Mouse (Mus musculus): ENCODE measurements at regions not wholly inside any gene's neighbourhood (a gene's known extent, or its start where the extent isn't known, plus 50 kb on each side); places are given as distances from the start of the nearest gene placed in this dataset.

GRCm38 (mm10) chr8:57402200-57402599, 53.5 kb upstream of the Scrg1 start:
- no peaks in the 10 kb centered on the region for H3K79me2 ChIP-seq (replicated peaks; ENCODE audit: control insufficient read depth, extremely low read depth, insufficient read depth, poor library complexity, severe bottlenecking)
- H3K4me3 ChIP-seq (replicated peaks in 1 of 3; ENCODE audit: low read depth in 2 of 3, low read length in 2 of 3, poor library complexity in 1 of 3): no peak overlapping the region
- DNase-seq (ENCODE audit: extremely low read depth): no peak
- H3K9me3 ChIP-seq (replicated peaks; ENCODE audit: low read length): no peaks in the 10 kb centered on the region
- H3K27ac ChIP-seq (ENCODE audit: insufficient read depth, low read depth): no peak overlapping the region
- no peak overlapping the region for H3K9ac ChIP-seq (ENCODE audit: insufficient read depth, low read depth)
- no peak for TF ChIP-seq PAX5 (IDR thresholded peaks at IDR 0.05; ENCODE audit: low read length)
- no peak for TF ChIP-seq POLR2A (IDR thresholded peaks at IDR 0.05; ENCODE audit: low read depth, low read length)
- no peak for TF ChIP-seq KAT2A (IDR thresholded peaks at IDR 0.05; ENCODE audit: insufficient replicate concordance, low read length)
- no peak for TF ChIP-seq MYC (IDR thresholded peaks at IDR 0.05; ENCODE audit: low read depth, low read length)
- no peak for TF ChIP-seq ZNF384 (IDR thresholded peaks at IDR 0.05; ENCODE audit: low read depth, low read length)
- TF ChIP-seq TCF12 (IDR thresholded peaks at IDR 0.05; ENCODE audit: low read depth, low read length): no peak
- TF ChIP-seq NRF1 (IDR thresholded peaks at IDR 0.05; ENCODE audit: low read depth, low read length): no peak
- TF ChIP-seq E2F4 (IDR thresholded peaks at IDR 0.05; ENCODE audit: insufficient replicate concordance, low read depth, low read length): no peak
- no peak for TF ChIP-seq ELF1 (IDR thresholded peaks at IDR 0.05; ENCODE audit: low read depth, low read length)
- no peak for TF ChIP-seq ZMIZ1 (IDR thresholded peaks at IDR 0.05; ENCODE audit: low read depth, low read length)
- no peak for TF ChIP-seq ETS1 (conservative IDR thresholded peaks at IDR 0.05; ENCODE audit: low read depth, low read length)
- no peak for TF ChIP-seq CHD2 (IDR thresholded peaks at IDR 0.05; ENCODE audit: low read length)
- no peak for TF ChIP-seq NELFE (IDR thresholded peaks at IDR 0.05; ENCODE audit: low read depth, low read length)
- no peak for TF ChIP-seq MAZ (IDR thresholded peaks at IDR 0.05; ENCODE audit: low read depth, low read length)
- TF ChIP-seq SMC3 (IDR thresholded peaks at IDR 0.05; ENCODE audit: low read depth, low read length): no peak
- TF ChIP-seq EP300 (IDR thresholded peaks at IDR 0.05; ENCODE audit: low read length): no peak
- in situ Hi-C loops (cut with MboI; ENCODE audit: low pct_ligation_motif_present, low pct_unique_long_range_greater_than_20kb, low sequenced_read_pairs): no loop called here
- peaks cover 5 to 11% of the 10 kb centered on the region in 2 experiments for H3K4me1 ChIP-seq (ENCODE audit: control insufficient read depth in 1 of 2, insufficient read depth in 2 of 2)
- dilution Hi-C loops (cut with MboI; ENCODE audit: extremely low pct_ligation_motif_present, extremely low pct_unique_long_range_greater_than_20kb, low sequenced_read_pairs): no loop called here
- no peak overlapping the region for H3K4me2 ChIP-seq (ENCODE audit: insufficient read depth, low read depth, poor library complexity, severe bottlenecking)
- no peaks in the 10 kb centered on the region for H3K27me3 ChIP-seq (replicated peaks)
- no peaks in the 10 kb centered on the region for H3K36me3 ChIP-seq (replicated peaks in 1 of 2; ENCODE audit: control insufficient read depth in 1 of 2, insufficient read depth in 1 of 2, low read length in 1 of 2)

- Histone ChIP-seq H3K79me2 (replicated peaks; ENCODE audit: control insufficient read depth, extremely low read depth, insufficient read depth, poor library complexity, severe bottlenecking) (no peaks in the 10 kb centered on the region), H3K27me3 (replicated peaks) (no peaks in the 10 kb centered on the region), H3K27ac (ENCODE audit: insufficient read depth, low read depth) (no peak overlapping the region), H3K9me3 (replicated peaks; ENCODE audit: low read length) (no peaks in the 10 kb centered on the region), H3K36me3 (replicated peaks in 1 of 2; ENCODE audit: control insufficient read depth in 1 of 2, insufficient read depth in 1 of 2, low read length in 1 of 2) (no peaks in the 10 kb centered on the region), H3K4me1 (ENCODE audit: control insufficient read depth in 1 of 2, insufficient read depth in 2 of 2) (peaks cover 5 to 14% of the 10 kb centered on the region in 2 experiments), H3K4me2 (ENCODE audit: insufficient read depth, low read depth, poor library complexity, severe bottlenecking) (no peak overlapping the region), H3K9ac (ENCODE audit: insufficient read depth, low read depth) (no peak overlapping the region), H3K4me3 (replicated peaks in 1 of 3; ENCODE audit: low read depth in 2 of 3, low read length in 2 of 3, poor library complexity in 1 of 3) (no peak overlapping the region)
- DNase-seq (ENCODE audit: extremely low read depth): no peak
- TF ChIP-seq UBTF (IDR thresholded peaks at IDR 0.05; ENCODE audit: low read depth, low read length): no peak
- TF ChIP-seq MAFK (IDR thresholded peaks at IDR 0.05; ENCODE audit: insufficient replicate concordance, low read length): no peak
- no peak for TF ChIP-seq BHLHE40 (IDR thresholded peaks at IDR 0.05; ENCODE audit: low read depth, low read length)
- dilution Hi-C loops (cut with MboI; ENCODE audit: extremely low pct_ligation_motif_present, extremely low pct_unique_long_range_greater_than_20kb, low sequenced_read_pairs): no loop called here
- in situ Hi-C loops (cut with MboI; ENCODE audit: low pct_ligation_motif_present, low pct_unique_long_range_greater_than_20kb, low sequenced_read_pairs): no loop called here
These were observed 52.0 kb upstream of the Scrg1 start for GRCm38 (mm10) chr8:57403640-57404180.

Data from CH12.LX (cell line).